In genomic region chr7:25290911-25291310, GRCm38 (mm10) we compare ENCODE assay signal across 9 mouse cellular contexts. TPM values are rescaled to one million over a fixed set of nuclear protein-coding genes. Genes with fewer than 3 reads are reported as not detected.
DNase-seq lines count a peak whose midpoint lies in the region; ATAC-seq and TF ChIP-seq lines count a peak whose summit lies in the region.
"Had no signal": no experiment of that assay in that cellular context is flagged by ENCODE, and none has a peak within 500 bp of the region (broad histone marks: within the 10 kb centered on the region; RNA-seq: fewer than 3 reads in every experiment).

No protein-coding gene starts in this region.

- H3K27me3 ChIP-seq in hindbrain, embryonic 12.5 days: no peaks in the 10 kb centered on the region
- no peaks in the 10 kb centered on the region for H3K27me3 ChIP-seq in hindbrain, embryonic 14.5 days (ENCODE audit: control insufficient read depth, insufficient read depth, low read length)
- no peaks in the 10 kb centered on the region for H3K27me3 ChIP-seq in intestine, postnatal 0 days (replicated peaks; ENCODE audit: control insufficient read depth, insufficient read depth, low read length)
- H3K27me3 ChIP-seq in stomach, postnatal 0 days (ENCODE audit: control insufficient read depth, insufficient read depth, low read length): no peaks in the 10 kb centered on the region

- TF ChIP-seq CTCF in intestine, postnatal 0 days (IDR thresholded peaks at IDR 0.05; ENCODE audit: low read depth): no peak
- TF ChIP-seq CTCF in stomach, postnatal 0 days (IDR thresholded peaks at IDR 0.05; ENCODE audit: low read depth): no peak

- no peak for DNase-seq in hindbrain, embryonic 14.5 days (ENCODE audit: low spot score)
- DNase-seq in ES-CJ7 (ENCODE audit: low read depth, low spot score) (peak; percentile 61), adipocyte (ENCODE audit: low spot score) (no peak)
- peak; percentile 68 for DNase-seq in adrenal gland, postnatal 25 days
- peak; percentile 88 for DNase-seq in stomach, postnatal 0 days (ENCODE audit: low spot score)
- DNase-seq in thymus, postnatal 25 days: no peak

- WGBS in hindbrain, embryonic 12.5 days: 95% methylated on average over 2 of the region's 2 CpGs
- 89% methylated on average over 2 of the region's 2 CpGs for WGBS in hindbrain, embryonic 14.5 days
- WGBS in intestine, postnatal 0 days: 61% methylated on average over 2 of the region's 2 CpGs
- 56% methylated on average over 2 of the region's 2 CpGs for WGBS in stomach, postnatal 0 days

- 0 out of 2 replicates have a peak overlapping the region, but pooled peaks have one; percentile 31 for H3K27ac ChIP-seq in hindbrain, embryonic 12.5 days
- H3K27ac ChIP-seq in hindbrain, embryonic 14.5 days: no peak overlapping the region
- no peak overlapping the region for H3K27ac ChIP-seq in intestine, postnatal 0 days (ENCODE audit: low read depth, low read length)
- no peak overlapping the region; the same call in 1 of the 2 replicates for H3K27ac ChIP-seq in stomach, postnatal 0 days (replicated peaks)

- H3K4me3 ChIP-seq in hindbrain, embryonic 12.5 days: no peak overlapping the region
- H3K4me3 ChIP-seq in hindbrain, embryonic 14.5 days (replicated peaks; ENCODE audit: low read length): no peak overlapping the region
- no peak overlapping the region for H3K4me3 ChIP-seq in intestine, postnatal 0 days (ENCODE audit: low read depth, low read length)
- H3K4me3 ChIP-seq in stomach, postnatal 0 days (ENCODE audit: low read depth, low read length): no peak overlapping the region

- H3K4me1 ChIP-seq in hindbrain, embryonic 12.5 days: peaks cover 18% of the 10 kb centered on the region
- peaks cover 4% of the 10 kb centered on the region; the same call in 1 of the 2 replicates for H3K4me1 ChIP-seq in hindbrain, embryonic 14.5 days (replicated peaks; ENCODE audit: control insufficient read depth, insufficient read depth, low read length)
- no peaks in the 10 kb centered on the region for H3K4me1 ChIP-seq in intestine, postnatal 0 days (replicated peaks; ENCODE audit: control insufficient read depth, insufficient read depth, low read length)
- no peaks in the 10 kb centered on the region for H3K4me1 ChIP-seq in stomach, postnatal 0 days (replicated peaks; ENCODE audit: control insufficient read depth, insufficient read depth)

- H3K9me3 ChIP-seq in hindbrain, embryonic 12.5 days (replicated peaks): no peaks in the 10 kb centered on the region
- H3K9me3 ChIP-seq in hindbrain, embryonic 14.5 days (ENCODE audit: control insufficient read depth, low read length): no peaks in the 10 kb centered on the region
- no peaks in the 10 kb centered on the region for H3K9me3 ChIP-seq in intestine, postnatal 0 days (ENCODE audit: control insufficient read depth)
- H3K9me3 ChIP-seq in stomach, postnatal 0 days (ENCODE audit: control insufficient read depth, low read length): no peaks in the 10 kb centered on the region

- no peak for TF ChIP-seq EP300 in stomach, postnatal 0 days (optimal IDR thresholded peaks at IDR 0.05)

- ATAC-seq in hindbrain, embryonic 12.5 days (ENCODE audit: low FRiP score): no peak
- no peak for ATAC-seq in hindbrain, embryonic 14.5 days (ENCODE audit: low FRiP score)
- ATAC-seq in intestine, postnatal 0 days: peak; percentile 46
- ATAC-seq in stomach, postnatal 0 days (ENCODE audit: low FRiP score, low TSS enrichment): peak; percentile 25

- H3K9ac ChIP-seq in hindbrain, embryonic 12.5 days: peak overlapping the region; percentile 33; the same call in 1 of the 2 replicates
- no peak overlapping the region for H3K9ac ChIP-seq in hindbrain, embryonic 14.5 days
- no peak overlapping the region for H3K9ac ChIP-seq in intestine, postnatal 0 days (ENCODE audit: low read depth, low read length)
- no peak overlapping the region for H3K9ac ChIP-seq in stomach, postnatal 0 days (ENCODE audit: low read length)

- no peak overlapping the region for H3K4me2 ChIP-seq in hindbrain, embryonic 12.5 days (replicated peaks)
- no peak overlapping the region for H3K4me2 ChIP-seq in hindbrain, embryonic 14.5 days (replicated peaks)
- no peak overlapping the region for H3K4me2 ChIP-seq in intestine, postnatal 0 days (replicated peaks; ENCODE audit: low read depth)
- no peak overlapping the region for H3K4me2 ChIP-seq in stomach, postnatal 0 days (replicated peaks; ENCODE audit: low read depth)

- peaks cover 98% of the 10 kb centered on the region for H3K36me3 ChIP-seq in hindbrain, embryonic 12.5 days
- peaks cover 100% of the 10 kb centered on the region for H3K36me3 ChIP-seq in hindbrain, embryonic 14.5 days (replicated peaks; ENCODE audit: control insufficient read depth, insufficient read depth)
- H3K36me3 ChIP-seq in intestine, postnatal 0 days (ENCODE audit: control insufficient read depth, insufficient read depth): peaks cover 90% of the 10 kb centered on the region
- H3K36me3 ChIP-seq in stomach, postnatal 0 days (ENCODE audit: control insufficient read depth, insufficient read depth, low read length): peaks cover 65% of the 10 kb centered on the region

RNA-seq across cellular contexts. Expression of gene Pafah1b3, which starts 6.9 kb away (rescaled TPM):
- 391 and 405 TPM in 2 replicates for polyA plus RNA-seq in hindbrain, embryonic 12.5 days (2016; fragmentation: Nextera tagmentation; extraction: Ambion mirVana)
- polyA plus RNA-seq in hindbrain, embryonic 14.5 days (2014; fragmentation: Nextera tagmentation; extraction: Ambion mirVana): 523 and 576 TPM in 2 replicates
- 31.9 and 35.8 TPM in 2 replicates for total RNA-seq in adrenal gland, postnatal 25 days (2021)
- polyA plus RNA-seq in intestine, postnatal 0 days (2015; fragmentation: Nextera tagmentation; extraction: Ambion mirVana): 87.6 and 91.9 TPM in 2 replicates
- polyA plus RNA-seq in stomach, postnatal 0 days (2015; fragmentation: Nextera tagmentation; extraction: Ambion mirVana): 125 and 126 TPM in 2 replicates

RNA-seq across cellular contexts. Expression of gene Prr19, which starts 10.3 kb away (rescaled TPM):
- 0.87 and 1.1 TPM in 2 replicates for polyA plus RNA-seq in hindbrain, embryonic 12.5 days (2016; fragmentation: Nextera tagmentation; extraction: Ambion mirVana)
- 4.2 and 5.2 TPM in 2 replicates for polyA plus RNA-seq in hindbrain, embryonic 14.5 days (2014; fragmentation: Nextera tagmentation; extraction: Ambion mirVana)
- not detected in 2 replicates for total RNA-seq in adrenal gland, postnatal 25 days (2021)
- 0.12 TPM in 1 of 2 replicates, not detected in the other for polyA plus RNA-seq in intestine, postnatal 0 days (2015; fragmentation: Nextera tagmentation; extraction: Ambion mirVana)
- 0.07 TPM in 1 of 2 replicates, not detected in the other for polyA plus RNA-seq in stomach, postnatal 0 days (2015; fragmentation: Nextera tagmentation; extraction: Ambion mirVana)
- total RNA-seq: adrenal gland, adult 18-20 months had no signal

RNA-seq across cellular contexts. Expression of gene Tmem145, which starts 15.0 kb away (rescaled TPM):
- polyA plus RNA-seq in hindbrain, embryonic 12.5 days (2016; fragmentation: Nextera tagmentation; extraction: Ambion mirVana): 24.3 and 25.9 TPM in 2 replicates
- 74.9 and 81.2 TPM in 2 replicates for polyA plus RNA-seq in hindbrain, embryonic 14.5 days (2014; fragmentation: Nextera tagmentation; extraction: Ambion mirVana)
- 1.6 and 3.7 TPM in 2 replicates for total RNA-seq in adrenal gland, postnatal 25 days (2021)
- 0.69 and 0.92 TPM in 2 replicates for polyA plus RNA-seq in intestine, postnatal 0 days (2015; fragmentation: Nextera tagmentation; extraction: Ambion mirVana)
- polyA plus RNA-seq in stomach, postnatal 0 days (2015; fragmentation: Nextera tagmentation; extraction: Ambion mirVana): 0.67 and 1.1 TPM in 2 replicates

RNA-seq across cellular contexts. Expression of gene Cic, which starts 23.4 kb away (rescaled TPM):
- 41.1 and 42.4 TPM in 2 replicates for polyA plus RNA-seq in hindbrain, embryonic 12.5 days (2016; fragmentation: Nextera tagmentation; extraction: Ambion mirVana)
- polyA plus RNA-seq in hindbrain, embryonic 14.5 days (2014; fragmentation: Nextera tagmentation; extraction: Ambion mirVana): 42.5 and 47.5 TPM in 2 replicates
- total RNA-seq in adrenal gland, postnatal 25 days (2021): 134 and 146 TPM in 2 replicates
- 17.2 and 21.7 TPM in 2 replicates for polyA plus RNA-seq in intestine, postnatal 0 days (2015; fragmentation: Nextera tagmentation; extraction: Ambion mirVana)
- 15.0 and 15.9 TPM in 2 replicates for polyA plus RNA-seq in stomach, postnatal 0 days (2015; fragmentation: Nextera tagmentation; extraction: Ambion mirVana)

RNA-seq across cellular contexts. Expression of gene Megf8, which starts 26.1 kb away (rescaled TPM):
- 20.9 and 23.0 TPM in 2 replicates for polyA plus RNA-seq in hindbrain, embryonic 12.5 days (2016; fragmentation: Nextera tagmentation; extraction: Ambion mirVana)
- polyA plus RNA-seq in hindbrain, embryonic 14.5 days (2014; fragmentation: Nextera tagmentation; extraction: Ambion mirVana): 22.0 and 23.8 TPM in 2 replicates
- total RNA-seq in adrenal gland, postnatal 25 days (2021): 56.9 and 77.1 TPM in 2 replicates
- 3.4 and 3.8 TPM in 2 replicates for polyA plus RNA-seq in intestine, postnatal 0 days (2015; fragmentation: Nextera tagmentation; extraction: Ambion mirVana)
- 3.3 and 3.6 TPM in 2 replicates for polyA plus RNA-seq in stomach, postnatal 0 days (2015; fragmentation: Nextera tagmentation; extraction: Ambion mirVana)

Comparison
In these comparisons a context has a peak if more than half of its experiments do, and no peak if none do; other contexts are left out.
1. ATAC-seq: peak in intestine, postnatal 0 days (single experiment) and stomach, postnatal 0 days (single experiment); none in hindbrain, embryonic 12.5 days (single experiment) and hindbrain, embryonic 14.5 days (single experiment).
2. DNase-seq: peak in ES-CJ7 (single experiment), adrenal gland, postnatal 25 days (single experiment) and stomach, postnatal 0 days (single experiment); none in hindbrain, embryonic 14.5 days (single experiment), adipocyte (single experiment) and thymus, postnatal 25 days (single experiment).
3. RNA of gene Tmem145, which starts 15.0 kb away (polyA plus RNA-seq): 74.9 to 81.2 TPM in hindbrain, embryonic 14.5 days and 24.3 to 25.9 TPM in hindbrain, embryonic 12.5 days; 0.69 to 0.92 TPM in intestine, postnatal 0 days and 0.67 to 1.1 TPM in stomach, postnatal 0 days; every median in the first group is over 10 times any median in the second.